Mouse (Mus musculus): ENCODE measurements around the gene Srsf1. TPM values are rescaled to one million over a fixed set of nuclear protein-coding genes. Genes with fewer than 3 reads are reported as not detected.

The Srsf1 gene
- 100 to 1,000 TPM; 224 to 238 TPM for polyA plus RNA-seq (2017; shearing (Covaris generic))

DNA sequence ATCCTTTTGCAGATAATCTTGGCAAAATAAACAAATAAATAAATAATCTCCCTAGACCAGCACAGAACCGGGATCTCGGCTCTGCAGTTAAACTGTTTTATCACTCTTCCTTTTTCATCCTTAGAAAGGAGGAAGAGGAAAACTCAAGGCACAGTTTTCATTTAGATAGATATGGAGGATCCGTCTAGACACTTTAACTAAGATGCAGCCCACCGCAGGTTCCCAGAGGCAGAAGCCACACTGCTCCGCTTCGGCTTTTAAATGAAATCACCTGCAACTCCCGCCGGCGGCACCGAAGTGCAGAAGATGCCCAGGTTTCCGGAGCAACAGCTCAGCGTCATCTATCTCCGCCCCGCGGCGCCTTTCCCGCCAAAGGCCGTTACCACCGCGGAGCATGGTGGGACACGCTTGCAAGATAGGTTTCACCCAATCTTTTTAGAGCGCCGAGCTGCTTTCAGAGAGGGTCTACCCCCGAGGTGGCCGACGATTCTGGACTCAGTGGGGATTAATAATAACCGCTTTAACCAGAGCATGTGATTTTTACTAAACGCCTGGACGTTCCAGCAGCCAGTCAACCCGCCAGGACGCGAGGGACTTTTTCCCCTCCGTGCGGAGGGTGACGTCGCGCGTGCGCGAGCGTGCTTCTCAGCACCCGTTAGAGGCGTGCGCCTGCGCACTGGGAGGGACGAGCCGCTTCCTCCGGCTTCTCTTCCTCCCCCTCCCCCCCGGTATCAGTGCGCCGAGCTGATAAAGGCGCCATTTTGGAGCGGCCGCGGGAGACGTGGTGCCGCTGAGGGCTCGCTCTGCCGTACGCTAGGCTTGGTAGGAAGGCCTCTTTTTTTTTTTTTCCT is at the start of gene Srsf1:
Gene Srsf1, plus strand, starts transcription at position 430 of the 851 bp plus-strand sequence.

DNA sequence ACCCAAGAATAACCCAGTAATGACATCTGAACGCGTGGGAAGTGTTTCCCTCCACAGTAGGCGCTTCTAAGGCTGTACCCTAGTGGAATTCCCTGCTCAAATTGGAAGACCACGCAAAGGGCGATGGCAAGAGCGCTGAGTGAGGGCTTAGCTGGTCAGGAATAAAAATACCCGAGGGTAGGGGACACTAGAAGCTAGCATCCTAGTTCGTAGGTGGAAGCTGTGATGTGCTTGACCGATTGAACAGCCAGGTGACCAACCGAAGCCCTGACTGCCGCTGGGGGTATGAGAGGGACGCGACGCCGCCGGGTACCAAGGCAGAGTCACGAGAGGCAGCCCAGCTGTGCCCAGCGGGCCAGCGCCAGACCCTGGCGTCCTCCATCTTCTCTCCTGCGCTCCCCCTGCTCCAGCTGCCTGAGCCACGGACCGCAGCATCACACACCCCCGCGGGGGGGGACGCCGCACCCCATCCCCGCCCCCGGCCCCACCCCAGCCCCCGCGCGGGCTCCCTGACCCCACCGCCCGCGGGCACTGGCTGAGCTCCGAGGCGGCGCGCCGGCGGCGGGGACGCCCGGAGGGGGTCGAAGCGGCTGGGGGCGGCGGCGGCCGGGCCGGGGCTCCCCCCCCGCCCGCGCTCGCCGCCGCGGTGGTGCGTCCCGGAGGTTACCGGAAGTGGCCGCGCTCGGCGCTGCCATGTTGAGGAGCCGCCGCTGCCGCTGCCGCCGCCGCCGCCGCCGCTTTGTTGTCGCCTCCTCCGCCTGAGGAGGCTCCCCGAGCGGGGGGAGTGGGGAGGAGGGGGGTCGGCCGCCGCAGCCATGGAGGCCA is 20.6 kb downstream of the Srsf1 start, which contains the start of gene Vezf1:
Gene Vezf1, plus strand, starts transcription at position 694 of the 825 bp plus-strand sequence.

DNA sequence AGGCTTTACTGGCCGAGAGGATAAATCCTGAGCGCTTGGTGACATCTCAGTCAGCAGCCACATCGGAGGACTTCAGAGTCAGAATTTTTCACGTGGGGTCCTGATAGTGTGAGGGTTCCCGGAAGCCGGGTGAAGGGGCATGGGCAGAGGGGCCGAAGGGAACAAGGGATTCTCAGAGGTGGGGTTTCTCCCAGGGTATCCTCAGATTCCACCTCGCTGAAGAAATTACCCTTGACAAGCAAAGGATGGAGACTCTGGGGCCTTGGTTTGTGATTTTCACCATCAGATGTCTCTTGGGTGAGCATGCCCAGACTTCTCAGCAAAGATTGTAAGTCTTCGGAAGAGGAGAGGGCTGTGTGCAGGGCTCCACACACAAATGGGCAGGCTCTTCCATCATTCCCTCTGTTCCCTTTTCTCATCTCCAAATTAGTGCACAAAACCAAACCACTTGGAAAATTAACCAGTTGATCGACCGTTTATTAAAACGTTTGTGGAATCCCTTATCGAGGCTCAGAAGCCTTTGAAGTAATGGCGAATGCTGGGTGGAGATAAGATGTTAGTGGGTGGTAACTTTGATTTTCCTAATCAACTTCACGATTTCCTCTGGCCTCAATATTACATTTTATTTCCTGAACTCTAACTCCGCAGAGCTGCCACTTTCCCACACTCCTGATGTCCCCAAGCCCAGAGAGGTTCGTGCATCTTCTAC is 51.0 kb downstream of the Srsf1 start, which contains the start of gene Cuedc1:
Gene Cuedc1, plus strand, starts transcription at position 38 of the 709 bp plus-strand sequence.

Other genes starting within 250 kb of the Srsf1 start
- 10 to 100 TPM in 1 of 2 experiments, 1 to 10 TPM in 1; 2.0 to 13.4 TPM for gene Lpo, start 219.1 kb upstream of the Srsf1 start, polyA plus RNA-seq (2017; shearing (Covaris generic))
- gene Mks1, start 194.2 kb upstream of the Srsf1 start, polyA plus RNA-seq (2017; shearing (Covaris generic)), result 10 to 100 TPM in 1 of 2 experiments, 1 to 10 TPM in 1; 9.3 to 15.8 TPM
- under 1 TPM in 1 of 2 experiments, not detected in 1; 0.17 TPM for gene Epx, start 171.8 kb upstream of the Srsf1 start, polyA plus RNA-seq (2017; shearing (Covaris generic))
- under 1 TPM; 0.04 to 0.99 TPM for gene Olfr462, start 155.1 kb upstream of the Srsf1 start, polyA plus RNA-seq (2017; shearing (Covaris generic))
- gene Olfr463, start 150.0 kb upstream of the Srsf1 start, polyA plus RNA-seq (2017; shearing (Covaris generic)), result not detected
- under 1 TPM in 1 of 2 experiments, not detected in 1; 0.12 TPM for gene Olfr464, start 126.4 kb upstream of the Srsf1 start, polyA plus RNA-seq (2017; shearing (Covaris generic))
- gene Dynll2, start 59.8 kb upstream of the Srsf1 start, polyA plus RNA-seq (2017; shearing (Covaris generic)), result 10 to 100 TPM; 15.8 to 22.8 TPM
- 10 to 100 TPM; 43.4 to 46.9 TPM for gene Vezf1, start 20.9 kb downstream of the Srsf1 start, polyA plus RNA-seq (2017; shearing (Covaris generic))
- gene Cuedc1, start 50.7 kb downstream of the Srsf1 start, polyA plus RNA-seq (2017; shearing (Covaris generic)), result 1 to 10 TPM; 5.4 to 7.1 TPM
- 10 to 100 TPM; 80.1 to 82.4 TPM for gene Mrps23, start 157.0 kb downstream of the Srsf1 start, polyA plus RNA-seq (2017; shearing (Covaris generic))
- gene Ccdc182, start 246.7 kb downstream of the Srsf1 start, polyA plus RNA-seq (2017; shearing (Covaris generic)), result not detected